Mouse (Mus musculus) erythroblast, embryonic 14.5 days (primary cell): Measurements from ENCODE around the gene Six4.

ENCODE experiments used
- GATA1 ChIP-seq: IDR thresholded peaks from 2 replicates; pipeline ENCODE4 v1.6.1; 2012; ENCODE audit warnings: low read length, inconsistent platforms, mixed read lengths
- TAL1 ChIP-seq: IDR thresholded peaks from 3 replicates; pipeline ENCODE4 v1.6.1; 2012; ENCODE audit warnings: low read length, inconsistent platforms, mixed read lengths

GRCm38 (mm10) chr12:73110431-73111111 lies 2.7 kb downstream of the Six4 start:
- no peak for TF ChIP-seq GATA1
- TF ChIP-seq TAL1 = no peak
